Mouse (Mus musculus): ENCODE measurements around the gene Olfr1200. TPM values are rescaled to one million over a fixed set of nuclear protein-coding genes. Genes with fewer than 3 reads are reported as not detected.

Gene Olfr1200
- polyA plus RNA-seq (2014; fragmentation: Nextera tagmentation; extraction: Ambion mirVana): not detected in 2 replicates

GRCm38 (mm10) chr2:88770388-88770787, at the start of gene Olfr1200:
TSS of gene Olfr1200 (minus strand) at chr2:88770488.
- 72% methylated on average over 2 of the region's 2 CpGs for WGBS
- Histone ChIP-seq H3K27me3 (ENCODE audit: control insufficient read depth, insufficient read depth, low read length) (no peaks in the 10 kb centered on the region), H3K9me3 (ENCODE audit: control insufficient read depth, low read length) (no peaks in the 10 kb centered on the region), H3K4me2 (replicated peaks; ENCODE audit: low read depth, low read length) (no peak within 1 kb of the TSS), H3K4me3 (ENCODE audit: low read length) (no peak within 1 kb of the TSS), H3K4me1 (ENCODE audit: control insufficient read depth, insufficient read depth, low read length) (no peaks in the 10 kb centered on the region), H3K27ac (ENCODE audit: low read depth, low read length) (no peak within 1 kb of the TSS), H3K9ac (ENCODE audit: low read depth, low read length) (no peak within 1 kb of the TSS), H3K36me3 (ENCODE audit: control insufficient read depth, insufficient read depth, low read length) (no peaks in the 10 kb centered on the region)
- ATAC-seq (ENCODE audit: low FRiP score, low TSS enrichment): no peak

GRCm38 (mm10) chr2:88814196-88814595, 43.9 kb upstream of the Olfr1200 start, which contains the start of gene Olfr1202:
TSS of gene Olfr1202 (plus strand) at chr2:88814496.
- H3K4me2 ChIP-seq (replicated peaks; ENCODE audit: low read depth, low read length): no peak within 1 kb of the TSS
- WGBS: 82% methylated on average over 1 of the region's 1 CpGs
- ATAC-seq (ENCODE audit: low FRiP score, low TSS enrichment): no peak

GRCm38 (mm10) chr2:88792736-88793135, 22.4 kb upstream of the Olfr1200 start, which contains the start of gene Olfr1201:
TSS of gene Olfr1201 (plus strand) at chr2:88793036.
- no peak within 1 kb of the TSS for H3K4me3 ChIP-seq (ENCODE audit: low read length)
- no peak within 1 kb of the TSS for H3K4me2 ChIP-seq (replicated peaks; ENCODE audit: low read depth, low read length)
- ATAC-seq (ENCODE audit: low FRiP score, low TSS enrichment): no peak
- no peaks in the 10 kb centered on the region for H3K9me3 ChIP-seq (ENCODE audit: control insufficient read depth, low read length)
- no peaks in the 10 kb centered on the region for H3K36me3 ChIP-seq (ENCODE audit: control insufficient read depth, insufficient read depth, low read length)
- no peaks in the 10 kb centered on the region for H3K4me1 ChIP-seq (ENCODE audit: control insufficient read depth, insufficient read depth, low read length)
- H3K9ac ChIP-seq (ENCODE audit: low read depth, low read length): no peak within 1 kb of the TSS
- no peak within 1 kb of the TSS for H3K27ac ChIP-seq (ENCODE audit: low read depth, low read length)
- WGBS: 85% methylated on average over 6 of the region's 6 CpGs
- H3K27me3 ChIP-seq (ENCODE audit: control insufficient read depth, insufficient read depth, low read length): no peaks in the 10 kb centered on the region

More at GRCm38 (mm10) chr2:88814196-88814595, 43.9 kb upstream of the Olfr1200 start, which contains the start of gene Olfr1202:
- Histone ChIP-seq H3K9me3 (ENCODE audit: control insufficient read depth, low read length) (no peaks in the 10 kb centered on the region), H3K27ac (ENCODE audit: low read depth, low read length) (no peak within 1 kb of the TSS), H3K9ac (ENCODE audit: low read depth, low read length) (no peak within 1 kb of the TSS), H3K27me3 (ENCODE audit: control insufficient read depth, insufficient read depth, low read length) (no peaks in the 10 kb centered on the region), H3K4me3 (ENCODE audit: low read length) (no peak within 1 kb of the TSS), H3K4me1 (ENCODE audit: control insufficient read depth, insufficient read depth, low read length) (no peaks in the 10 kb centered on the region), H3K36me3 (ENCODE audit: control insufficient read depth, insufficient read depth, low read length) (no peaks in the 10 kb centered on the region)

GRCm38 (mm10) chr2:88760369-88760768, 9.9 kb downstream of the Olfr1200 start, which contains the start of gene Olfr1199:
TSS of gene Olfr1199 (minus strand) at chr2:88760469.
- no peak for ATAC-seq (ENCODE audit: low FRiP score, low TSS enrichment)
- H3K4me3 ChIP-seq (ENCODE audit: low read length): no peak within 1 kb of the TSS

GRCm38 (mm10) chr2:88751270-88751669, 19.0 kb downstream of the Olfr1200 start, which contains the start of gene Olfr1198:
TSS of gene Olfr1198 (minus strand) at chr2:88751370.
- WGBS: 92% methylated on average over 2 of the region's 2 CpGs
- no peak within 1 kb of the TSS for H3K4me3 ChIP-seq (ENCODE audit: low read length)

More at GRCm38 (mm10) chr2:88760369-88760768, 9.9 kb downstream of the Olfr1200 start, which contains the start of gene Olfr1199:
- Histone ChIP-seq H3K9me3 (ENCODE audit: control insufficient read depth, low read length) (no peaks in the 10 kb centered on the region), H3K4me1 (ENCODE audit: control insufficient read depth, insufficient read depth, low read length) (no peaks in the 10 kb centered on the region), H3K4me2 (replicated peaks; ENCODE audit: low read depth, low read length) (no peak within 1 kb of the TSS), H3K27ac (ENCODE audit: low read depth, low read length) (no peak within 1 kb of the TSS), H3K36me3 (ENCODE audit: control insufficient read depth, insufficient read depth, low read length) (no peaks in the 10 kb centered on the region), H3K27me3 (ENCODE audit: control insufficient read depth, insufficient read depth, low read length) (no peaks in the 10 kb centered on the region), H3K9ac (ENCODE audit: low read depth, low read length) (no peak within 1 kb of the TSS)
- WGBS: 92% methylated on average over 2 of the region's 2 CpGs

GRCm38 (mm10) chr2:88743379-88743778, 26.9 kb downstream of the Olfr1200 start:
- H3K4me1 ChIP-seq (ENCODE audit: control insufficient read depth, insufficient read depth, low read length): no peaks in the 10 kb centered on the region
- no peaks in the 10 kb centered on the region for H3K27me3 ChIP-seq (ENCODE audit: control insufficient read depth, insufficient read depth, low read length)
- H3K9me3 ChIP-seq (ENCODE audit: control insufficient read depth, low read length): no peaks in the 10 kb centered on the region
- no peaks in the 10 kb centered on the region for H3K36me3 ChIP-seq (ENCODE audit: control insufficient read depth, insufficient read depth, low read length)
- no peak overlapping the region for H3K4me3 ChIP-seq (ENCODE audit: low read length)
- WGBS: 85% methylated on average over 3 of the region's 3 CpGs
- ATAC-seq (ENCODE audit: low FRiP score, low TSS enrichment): no peak
- H3K27ac ChIP-seq (ENCODE audit: low read depth, low read length): no peak overlapping the region
- H3K9ac ChIP-seq (ENCODE audit: low read depth, low read length): no peak overlapping the region
- H3K4me2 ChIP-seq (replicated peaks; ENCODE audit: low read depth, low read length): no peak overlapping the region

More at GRCm38 (mm10) chr2:88751270-88751669, 19.0 kb downstream of the Olfr1200 start, which contains the start of gene Olfr1198:
- Histone ChIP-seq H3K4me2 (replicated peaks; ENCODE audit: low read depth, low read length) (no peak within 1 kb of the TSS), H3K9me3 (ENCODE audit: control insufficient read depth, low read length) (no peaks in the 10 kb centered on the region), H3K27ac (ENCODE audit: low read depth, low read length) (no peak within 1 kb of the TSS), H3K27me3 (ENCODE audit: control insufficient read depth, insufficient read depth, low read length) (no peaks in the 10 kb centered on the region), H3K36me3 (ENCODE audit: control insufficient read depth, insufficient read depth, low read length) (no peaks in the 10 kb centered on the region), H3K9ac (ENCODE audit: low read depth, low read length) (no peak within 1 kb of the TSS), H3K4me1 (ENCODE audit: control insufficient read depth, insufficient read depth, low read length) (no peaks in the 10 kb centered on the region)
- ATAC-seq (ENCODE audit: low FRiP score, low TSS enrichment): no peak

- Histone ChIP-seq H3K36me3 (ENCODE audit: control insufficient read depth, insufficient read depth, low read length) (no peaks in the 10 kb centered on the region), H3K9ac (ENCODE audit: low read depth, low read length) (no peak within 1 kb of the TSS), H3K4me2 (replicated peaks; ENCODE audit: low read depth, low read length) (no peak within 1 kb of the TSS), H3K9me3 (ENCODE audit: control insufficient read depth, low read length) (no peaks in the 10 kb centered on the region), H3K27me3 (ENCODE audit: control insufficient read depth, insufficient read depth, low read length) (no peaks in the 10 kb centered on the region), H3K4me1 (ENCODE audit: control insufficient read depth, insufficient read depth, low read length) (no peaks in the 10 kb centered on the region), H3K27ac (ENCODE audit: low read depth, low read length) (no peak within 1 kb of the TSS), H3K4me3 (ENCODE audit: low read length) (no peak within 1 kb of the TSS)
- WGBS: 89% methylated on average over 1 of the region's 1 CpGs
- ATAC-seq (ENCODE audit: low FRiP score, low TSS enrichment): no peak
These were observed 38.0 kb downstream of the Olfr1200 start, which contains the start of gene Olfr1197 for GRCm38 (mm10) chr2:88732266-88732665. TSS of gene Olfr1197 (minus strand) at chr2:88732366.

Other genes with a start within 250 kb of the Olfr1200 start
- not detected in 2 replicates for gene Olfr1188, start 213.6 kb downstream of the Olfr1200 start, polyA plus RNA-seq (2014; fragmentation: Nextera tagmentation; extraction: Ambion mirVana)
- not detected in 2 replicates for gene Olfr1189, start 184.0 kb downstream of the Olfr1200 start, polyA plus RNA-seq (2014; fragmentation: Nextera tagmentation; extraction: Ambion mirVana)
- 0.03 TPM in 1 of 2 replicates, not detected in the other for gene Olfr1191-ps1, start 129.9 kb downstream of the Olfr1200 start, polyA plus RNA-seq (2014; fragmentation: Nextera tagmentation; extraction: Ambion mirVana)
- not detected in 2 replicates for gene Olfr1192-ps1, start 122.0 kb downstream of the Olfr1200 start, polyA plus RNA-seq (2014; fragmentation: Nextera tagmentation; extraction: Ambion mirVana)
- not detected in 2 replicates for gene Olfr1193, start 94.9 kb downstream of the Olfr1200 start, polyA plus RNA-seq (2014; fragmentation: Nextera tagmentation; extraction: Ambion mirVana)
- not detected in 2 replicates for gene Olfr1195, start 81.3 kb downstream of the Olfr1200 start, polyA plus RNA-seq (2014; fragmentation: Nextera tagmentation; extraction: Ambion mirVana)
- gene Olfr1196, start 65.9 kb downstream of the Olfr1200 start, polyA plus RNA-seq (2014; fragmentation: Nextera tagmentation; extraction: Ambion mirVana): not detected in 2 replicates
- gene Olfr1197, start 38.1 kb downstream of the Olfr1200 start, polyA plus RNA-seq (2014; fragmentation: Nextera tagmentation; extraction: Ambion mirVana): not detected in 2 replicates
- gene Olfr1198, start 19.1 kb downstream of the Olfr1200 start, polyA plus RNA-seq (2014; fragmentation: Nextera tagmentation; extraction: Ambion mirVana): not detected in 2 replicates
- gene Olfr1199, start 10.0 kb downstream of the Olfr1200 start, polyA plus RNA-seq (2014; fragmentation: Nextera tagmentation; extraction: Ambion mirVana): not detected in 2 replicates
- gene Olfr1201, start 22.5 kb upstream of the Olfr1200 start, polyA plus RNA-seq (2014; fragmentation: Nextera tagmentation; extraction: Ambion mirVana): not detected in 2 replicates
- not detected in 2 replicates for gene Olfr1202, start 44.0 kb upstream of the Olfr1200 start, polyA plus RNA-seq (2014; fragmentation: Nextera tagmentation; extraction: Ambion mirVana)
- not detected in 2 replicates for gene Olfr1205, start 59.2 kb upstream of the Olfr1200 start, polyA plus RNA-seq (2014; fragmentation: Nextera tagmentation; extraction: Ambion mirVana)
- not detected in 2 replicates for gene Olfr1204, start 78.8 kb upstream of the Olfr1200 start, polyA plus RNA-seq (2014; fragmentation: Nextera tagmentation; extraction: Ambion mirVana)
- gene Olfr1206, start 92.7 kb upstream of the Olfr1200 start, polyA plus RNA-seq (2014; fragmentation: Nextera tagmentation; extraction: Ambion mirVana): not detected in 2 replicates
- not detected in 2 replicates for gene Olfr1208, start 131.8 kb upstream of the Olfr1200 start, polyA plus RNA-seq (2014; fragmentation: Nextera tagmentation; extraction: Ambion mirVana)
- not detected in 2 replicates for gene Olfr1209, start 144.7 kb upstream of the Olfr1200 start, polyA plus RNA-seq (2014; fragmentation: Nextera tagmentation; extraction: Ambion mirVana)
- gene Olfr1211, start 167.6 kb upstream of the Olfr1200 start, polyA plus RNA-seq (2014; fragmentation: Nextera tagmentation; extraction: Ambion mirVana): not detected in 2 replicates
- not detected in 2 replicates for gene Olfr1212, start 183.5 kb upstream of the Olfr1200 start, polyA plus RNA-seq (2014; fragmentation: Nextera tagmentation; extraction: Ambion mirVana)
- not detected in 2 replicates for gene Gm13762, start 209.8 kb upstream of the Olfr1200 start, polyA plus RNA-seq (2014; fragmentation: Nextera tagmentation; extraction: Ambion mirVana)
- gene Olfr1214, start 222.2 kb upstream of the Olfr1200 start, polyA plus RNA-seq (2014; fragmentation: Nextera tagmentation; extraction: Ambion mirVana): not detected in 2 replicates
- not detected in 2 replicates for gene Olfr1215, start 236.5 kb upstream of the Olfr1200 start, polyA plus RNA-seq (2014; fragmentation: Nextera tagmentation; extraction: Ambion mirVana)
- not detected in 2 replicates for gene Olfr1216, start 247.9 kb upstream of the Olfr1200 start, polyA plus RNA-seq (2014; fragmentation: Nextera tagmentation; extraction: Ambion mirVana)

All from kidney, embryonic 14.5 days (tissue).